Mouse (Mus musculus): ENCODE results near the gene Ffar4. TPM values are rescaled to one million over a fixed set of nuclear protein-coding genes. Genes with fewer than 3 reads are reported as not detected.

Ffar4 gene
- total RNA-seq, 2 experiments from 2014 or later, result not detected

Other genes with a start within 250 kb of the Ffar4 start
- 1 to 10 TPM; 5.6 to 7.9 TPM for gene Myof, start 53.5 kb upstream of the Ffar4 start, total RNA-seq (2021)
- 1 to 10 TPM in 1 of 2 experiments, under 1 TPM in 1; 0.45 to 1.3 TPM for gene Cep55, start 42.1 kb upstream of the Ffar4 start, total RNA-seq (2021)
- 1 to 10 TPM; 6.1 to 6.6 TPM for gene Rbp4, start 28.2 kb downstream of the Ffar4 start, total RNA-seq (2021)
- gene Pde6c, start 35.7 kb downstream of the Ffar4 start, total RNA-seq (2021), result under 1 TPM in 1 of 2 experiments, not detected in 1; 0.12 TPM
- gene Fra10ac1, start 127.1 kb downstream of the Ffar4 start, total RNA-seq (2021), result 10 to 100 TPM; 16.4 to 18.1 TPM
- gene Lgi1, start 167.5 kb downstream of the Ffar4 start, total RNA-seq (2021), result 100 to 1,000 TPM; 155 to 168 TPM

Measured in layer of hippocampus, postnatal 14 days (tissue).